Mouse (Mus musculus) heart, postnatal 0 days (tissue): ENCODE data around the gene Dnase2a.

ENCODE experiments used
- CTCF ChIP-seq: IDR thresholded peaks from 2 replicates; pipeline ENCODE4 v1.5.1; 2016; ENCODE audit warnings: antibody characterized with exemption, control low read depth, low read depth
- EP300 ChIP-seq: IDR thresholded peaks from 2 replicates; pipeline ENCODE4 v1.6.1; 2016; ENCODE audit warnings: antibody characterized with exemption, low read depth

DNA sequence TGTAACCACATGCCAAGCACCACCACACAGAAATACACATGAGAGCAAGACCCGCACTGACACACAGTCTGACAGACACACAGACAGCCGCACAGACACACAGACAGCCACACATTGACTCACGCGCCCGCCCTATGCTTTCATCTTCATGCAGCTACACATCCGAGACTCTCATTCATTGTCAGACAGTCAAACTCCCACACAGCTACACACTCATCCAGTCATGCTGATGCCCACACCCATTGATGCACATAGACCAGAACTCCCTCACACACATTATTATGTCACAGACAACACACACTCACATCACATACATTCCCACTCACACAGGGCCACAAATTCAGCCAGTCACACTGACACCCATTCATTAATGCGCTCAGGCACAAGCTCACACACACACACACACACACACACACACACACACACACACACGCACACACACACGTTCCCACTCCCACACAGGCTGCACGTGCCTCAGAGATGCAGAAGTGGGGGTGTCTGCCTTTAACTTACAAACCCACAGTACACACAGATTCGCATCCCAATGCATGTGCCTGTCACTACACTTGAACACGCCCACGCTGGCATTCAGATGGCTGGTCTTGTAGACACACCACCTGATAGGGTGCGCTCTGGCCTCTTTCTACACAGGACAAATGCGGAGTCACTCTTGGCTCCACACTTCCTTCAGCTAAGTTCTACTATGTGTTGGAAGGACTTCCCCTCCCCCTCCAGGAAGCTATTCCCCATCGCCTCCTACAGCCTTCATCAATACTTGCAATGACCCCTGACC, 25.6 kb downstream of the Dnase2a start:
- TF ChIP-seq CTCF = no peak
- no peak for TF ChIP-seq EP300
